Mouse (Mus musculus) left cerebral cortex, postnatal 25 days (tissue): ENCODE results near the gene Olfr649. TPM values are rescaled to one million over a fixed set of nuclear protein-coding genes. Genes with fewer than 3 reads are reported as not detected.

Source experiments
- total RNA-seq, 2 experiments: library from RNA; stranded (reverse); gene quantifications; 2 replicates each; pipeline ENCODE4 v1.2.3; 2021

Olfr649 gene
- total RNA-seq, 2 experiments from 2014 or later = not detected

Other genes starting within 250 kb of the Olfr649 start
- gene Olfr635, start 224.8 kb downstream of the Olfr649 start, total RNA-seq = under 1 TPM; 0.05 to 0.07 TPM
- not detected for gene Olfr638, start 197.2 kb downstream of the Olfr649 start, total RNA-seq
- under 1 TPM; 0.07 to 0.16 TPM for gene Olfr639, start 178.7 kb downstream of the Olfr649 start, total RNA-seq
- gene Olfr640, start 170.4 kb downstream of the Olfr649 start, total RNA-seq = not detected
- not detected for gene Olfr641, start 160.5 kb downstream of the Olfr649 start, total RNA-seq
- gene Olfr642, start 143.3 kb downstream of the Olfr649 start, total RNA-seq = not detected
- not detected for gene 4930516K23Rik, start 134.5 kb downstream of the Olfr649 start, total RNA-seq
- gene Olfr644, start 124.1 kb downstream of the Olfr649 start, total RNA-seq = not detected
- not detected for gene Olfr645, start 110.5 kb downstream of the Olfr649 start, total RNA-seq
- gene Olfr646, start 91.1 kb downstream of the Olfr649 start, total RNA-seq = under 1 TPM in 1 of 2 experiments, not detected in 1; 0.14 TPM
- not detected for gene Ubqln5, start 66.2 kb downstream of the Olfr649 start, total RNA-seq
- gene Olfr643, start 58.6 kb downstream of the Olfr649 start, total RNA-seq = not detected
- not detected for gene Ubqln3, start 52.7 kb downstream of the Olfr649 start, total RNA-seq
- gene Ubqlnl, start 45.4 kb downstream of the Olfr649 start, total RNA-seq = not detected
- gene Olfm5, start 31.2 kb downstream of the Olfr649 start, total RNA-seq = not detected
- under 1 TPM; 0.41 to 0.55 TPM for gene Olfr648, start 12.6 kb downstream of the Olfr649 start, total RNA-seq
- under 1 TPM; 0.34 to 0.55 TPM for gene Trim6, start 22.8 kb upstream of the Olfr649 start, total RNA-seq
- 1 to 10 TPM; 1.4 to 1.5 TPM for gene Trim34a, start 48.5 kb upstream of the Olfr649 start, total RNA-seq
- gene Trim5, start 92.1 kb upstream of the Olfr649 start, total RNA-seq = under 1 TPM; 0.30 to 0.41 TPM
- gene Trim12a, start 119.5 kb upstream of the Olfr649 start, total RNA-seq = 1 to 10 TPM; 1.8 to 2.1 TPM
- not detected for gene Trim34b, start 133.5 kb upstream of the Olfr649 start, total RNA-seq
- gene Trim12c, start 157.4 kb upstream of the Olfr649 start, total RNA-seq = 1 to 10 TPM in 1 of 2 experiments, under 1 TPM in 1; 0.94 to 1.5 TPM
- not detected for gene Trim30b, start 173.9 kb upstream of the Olfr649 start, total RNA-seq
- not detected for gene Trim30c, start 204.9 kb upstream of the Olfr649 start, total RNA-seq